Mouse (Mus musculus): ENCODE measurements at regions not wholly inside any gene's neighbourhood (a gene's known extent, or its start where the extent isn't known, plus 50 kb on each side); places are given as distances from the start of the nearest gene placed in this dataset.
"Not testable (repeated sequence)": the region's sequence is repeated elsewhere in the genome, so short reads cannot be mapped to it uniquely, and the experiment has no call there.

GRCm38 (mm10) chr5:3244067-3244466 is 97.2 kb upstream of the Cdk6 start:
- intact Hi-C loops (cut with DNase I) = not testable (repeated sequence)

GRCm38 (mm10) chr5:3247333-3247732 is 94.0 kb upstream of the Cdk6 start:
- intact Hi-C loops (cut with DNase I) = no loop called here

GRCm38 (mm10) chr5:3250273-3250672 is 91.0 kb upstream of the Cdk6 start:
- intact Hi-C loops (cut with DNase I) = no loop called here

DNA sequence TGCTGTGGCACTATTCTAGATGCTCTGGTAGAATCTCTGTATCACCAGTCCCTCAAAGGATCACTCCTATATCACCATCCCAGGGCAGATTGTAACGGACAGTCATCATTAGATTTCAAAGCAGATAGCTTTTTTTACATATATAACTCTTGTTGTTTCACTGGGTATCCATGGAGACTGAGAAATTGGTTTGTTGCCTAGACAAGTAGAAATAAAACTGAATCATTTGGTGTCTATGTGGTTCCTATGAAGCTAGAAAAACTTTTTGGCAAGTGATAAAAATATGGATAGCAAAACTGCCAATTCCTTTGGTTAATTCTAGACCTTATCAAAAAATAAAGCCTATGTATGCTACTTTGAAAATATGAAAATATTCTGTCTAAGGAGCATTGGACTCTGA is 81.0 kb upstream of the Cdk6 start:
- intact Hi-C loops (cut with DNase I) = no loop called here

DNA sequence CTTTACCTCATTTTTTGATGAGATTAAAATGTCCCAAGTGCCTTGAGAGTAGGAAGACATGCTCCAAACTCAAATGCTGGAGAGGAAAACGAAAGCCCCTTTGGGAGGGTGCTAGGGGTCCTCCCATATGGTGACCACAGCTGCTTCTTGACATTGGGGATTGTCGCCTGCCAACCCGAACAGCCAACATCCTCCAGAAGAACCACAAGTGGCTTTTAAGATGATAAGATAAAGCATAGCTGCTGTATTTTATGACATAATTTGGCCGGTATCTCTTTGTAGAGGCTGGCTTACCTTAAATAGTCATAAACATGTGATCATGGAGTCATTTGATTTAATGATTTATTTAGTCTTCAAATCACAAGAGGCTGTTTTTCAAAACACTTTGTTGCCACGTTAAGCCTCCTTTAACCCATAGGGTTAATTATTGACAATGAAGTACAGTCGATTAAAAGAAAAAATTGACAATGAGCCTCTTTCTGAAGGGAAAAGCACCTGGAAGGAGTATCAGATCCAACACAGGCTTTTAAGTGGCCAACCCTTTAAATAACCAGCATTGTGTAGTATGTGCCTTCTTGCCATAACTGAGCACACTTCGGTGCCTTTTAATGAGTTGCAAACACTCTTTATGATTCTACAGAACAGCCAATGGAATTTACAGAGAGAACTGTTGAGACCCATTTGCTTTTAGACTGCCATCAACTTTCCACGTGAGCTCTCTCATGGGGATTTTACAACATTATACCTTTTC is 76.1 kb upstream of the Cdk6 start:
- intact Hi-C loops (cut with DNase I) = not testable (repeated sequence)

- intact Hi-C loops (cut with DNase I) = no loop called here
Measured at GRCm38 (mm10) chr5:3267021-3267420, 74.3 kb upstream of the Cdk6 start.

GRCm38 (mm10) chr5:3269760-3270159 is 71.5 kb upstream of the Cdk6 start:
- intact Hi-C loops (cut with DNase I) = no loop called here

DNA sequence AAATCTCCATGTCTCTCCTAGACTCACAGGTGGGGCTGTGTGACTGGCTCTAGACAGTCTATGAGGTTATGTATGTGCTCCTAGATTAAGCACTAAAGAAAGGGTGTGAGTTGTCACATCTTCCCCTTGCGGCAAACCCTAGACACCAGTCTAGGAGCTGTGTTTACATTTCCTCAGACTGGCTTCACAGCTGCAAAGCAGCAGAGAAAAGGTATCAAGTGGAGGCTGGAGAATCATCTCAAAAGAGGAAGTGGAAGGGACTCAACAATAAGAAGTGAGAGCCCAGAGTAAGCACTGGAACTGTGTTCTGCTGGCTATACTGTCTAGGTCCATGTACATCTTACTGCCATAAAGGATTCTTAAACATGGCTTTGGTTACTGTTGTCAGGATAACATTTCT is 68.1 kb upstream of the Cdk6 start:
- intact Hi-C loops (cut with DNase I) = not testable (repeated sequence)

GRCm38 (mm10) chr5:3277241-3277640 is 64.0 kb upstream of the Cdk6 start:
- intact Hi-C loops (cut with DNase I) = not testable (repeated sequence)

GRCm38 (mm10) chr5:3278956-3279355 is 62.3 kb upstream of the Cdk6 start:
- intact Hi-C loops (cut with DNase I) = not testable (repeated sequence)

DNA sequence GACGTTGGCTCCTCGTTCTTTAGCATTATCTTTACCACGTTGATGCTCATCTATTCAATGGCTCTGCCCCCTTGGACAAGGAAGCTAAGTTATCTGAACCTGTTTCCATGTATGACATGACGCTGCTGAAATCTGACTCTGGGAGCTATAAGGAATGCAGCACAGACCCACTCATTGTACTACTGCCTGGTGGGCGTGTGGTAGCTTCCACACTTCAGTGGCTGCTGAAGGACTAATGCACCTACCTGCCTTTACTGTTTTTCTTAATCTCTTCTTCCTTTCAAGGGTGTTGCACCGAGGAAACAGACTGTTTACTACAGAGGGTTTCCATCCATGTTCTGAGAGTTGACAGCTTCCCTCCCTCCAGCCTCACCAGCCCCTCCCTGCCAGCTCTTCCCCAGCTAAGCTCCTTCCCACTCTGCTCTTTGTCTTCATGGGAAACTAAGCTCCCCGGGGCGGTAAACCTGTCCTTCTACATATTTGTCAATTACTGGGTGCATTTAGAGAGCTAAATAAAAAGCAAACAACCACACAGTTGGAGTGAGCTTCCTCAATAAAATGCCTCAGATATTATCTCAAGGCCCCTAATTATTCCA is 59.3 kb upstream of the Cdk6 start:
- intact Hi-C loops (cut with DNase I) = not testable (repeated sequence)

DNA sequence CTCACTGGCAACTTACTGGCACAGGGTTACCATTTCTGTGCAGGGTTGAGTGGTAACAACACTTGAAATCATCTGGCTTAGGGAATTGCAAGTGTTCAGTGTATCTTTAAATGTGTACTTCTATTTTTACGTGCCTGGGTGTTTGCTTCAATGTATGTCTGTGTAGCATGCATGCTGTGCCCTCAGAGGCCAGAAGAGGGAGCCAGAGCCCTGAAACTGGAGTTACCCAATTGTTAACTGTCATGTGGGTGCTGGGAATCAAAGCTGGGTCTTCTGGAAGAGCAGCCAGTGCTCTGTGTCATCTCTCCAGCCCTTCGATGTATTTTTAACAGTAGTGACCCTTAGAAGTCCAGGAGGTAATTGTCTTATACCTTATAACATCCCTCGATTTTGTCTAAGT is 58.2 kb upstream of the Cdk6 start:
- intact Hi-C loops (cut with DNase I) = no loop called here

GRCm38 (mm10) chr5:3284335-3284734 is 57.0 kb upstream of the Cdk6 start:
- intact Hi-C loops (cut with DNase I) = not testable (repeated sequence)

GRCm38 (mm10) chr5:3289991-3290417 is 51.3 kb upstream of the Cdk6 start:
- intact Hi-C loops (cut with DNase I) = not testable (repeated sequence)
